21 mouse cellular contexts compared by ENCODE assay signal in genomic region chr9:72157091-72157490, GRCm38 (mm10). TPM values are rescaled to one million over a fixed set of nuclear protein-coding genes. Genes with fewer than 3 reads are reported as not detected.
DNase-seq lines count a peak whose midpoint lies in the region; ATAC-seq lines count a peak whose summit lies in the region.
"Had no signal": no experiment of that assay in that cellular context is flagged by ENCODE, and none has a peak within 500 bp of the region (broad histone marks: within the 10 kb centered on the region; RNA-seq: fewer than 3 reads in every experiment).

No protein-coding gene starts in this region.

- DNase-seq in heart, adult 11 months = peak; percentile 83
- DNase-seq in heart, postnatal 36 days = no peak
- DNase-seq in midbrain, embryonic 11.5 days (ENCODE audit: low spot score, missing footprints) = peak; percentile 54
- DNase-seq in skeletal muscle tissue, adult 2 months (ENCODE audit: low read depth, low spot score) = peak; percentile 6
- no peak for DNase-seq in cerebellum, postnatal 25 days
- DNase-seq: adrenal gland, adult 2 months; adrenal gland, adult 8-10 months; adrenal gland, postnatal 10 days; adrenal gland, postnatal 14 days; adrenal gland, postnatal 25 days; adrenal gland, postnatal 36 days; B cell, adult 2 months; cerebellum, adult 11 months; cerebellum, adult 11-12 months; cerebellum, adult 18-20 months had no signal

- H3K4me2 ChIP-seq in midbrain, embryonic 11.5 days = no peak overlapping the region
- no peak overlapping the region for H3K4me2 ChIP-seq in midbrain, embryonic 13.5 days (replicated peaks)

- H3K9ac ChIP-seq in midbrain, embryonic 11.5 days (ENCODE audit: low read length) = no peak overlapping the region
- H3K9ac ChIP-seq in midbrain, embryonic 13.5 days (replicated peaks) = no peak overlapping the region

- H3K36me3 ChIP-seq in midbrain, embryonic 11.5 days (ENCODE audit: control insufficient read depth, insufficient read depth, low read length) = no peaks in the 10 kb centered on the region
- no peaks in the 10 kb centered on the region for H3K36me3 ChIP-seq in midbrain, embryonic 13.5 days
- H3K36me3 ChIP-seq: G1E had no signal

- 92% methylated on average over 1 of the region's 1 CpGs for WGBS in midbrain, embryonic 11.5 days
- 80% methylated on average over 1 of the region's 1 CpGs for WGBS in midbrain, embryonic 13.5 days

- H3K4me3 ChIP-seq in midbrain, embryonic 11.5 days (ENCODE audit: low read depth, low read length) = no peak overlapping the region
- H3K4me3 ChIP-seq in midbrain, embryonic 13.5 days (replicated peaks) = no peak overlapping the region

- intact Hi-C loops in heart, postnatal 36 days (cut with DNase I) = no loop called here

- H3K4me1 ChIP-seq in midbrain, embryonic 11.5 days (ENCODE audit: control insufficient read depth, insufficient read depth, low read length) = peaks cover 5% of the 10 kb centered on the region
- peaks cover 15% of the 10 kb centered on the region for H3K4me1 ChIP-seq in midbrain, embryonic 13.5 days (replicated peaks)

- no peak overlapping the region for H3K27ac ChIP-seq in midbrain, embryonic 11.5 days (ENCODE audit: low read depth, low read length)
- H3K27ac ChIP-seq in midbrain, embryonic 13.5 days = no peak overlapping the region

- H3K27me3 ChIP-seq in midbrain, embryonic 11.5 days (ENCODE audit: control insufficient read depth, insufficient read depth, low read length) = no peaks in the 10 kb centered on the region
- H3K27me3 ChIP-seq in midbrain, embryonic 13.5 days = peaks cover 3% of the 10 kb centered on the region; the same call in 1 of the 2 replicates
- H3K27me3 ChIP-seq: CH12.LX, Patski had no signal

- ATAC-seq in midbrain, embryonic 11.5 days (ENCODE audit: low FRiP score) = no peak
- ATAC-seq in midbrain, embryonic 13.5 days = no peak
- ATAC-seq: activated CD4-positive, CD25-positive, alpha-beta regulatory T cell, adult 4 months; CD4-positive, CD25-positive, alpha-beta regulatory T cell, adult 4 months; Patski had no signal

- no peaks in the 10 kb centered on the region; the same call in 1 of the 2 replicates for H3K9me3 ChIP-seq in midbrain, embryonic 11.5 days (ENCODE audit: control insufficient read depth, low read length)
- no peaks in the 10 kb centered on the region for H3K9me3 ChIP-seq in midbrain, embryonic 13.5 days
- H3K9me3 ChIP-seq: G1E had no signal

RNA-seq across cellular contexts. Expression of gene Tcf12, which starts 45.4 kb away (rescaled TPM):
- total RNA-seq in heart, postnatal 36 days (2021) = 10 to 100 TPM; 29.7 to 39.4 TPM
- polyA plus RNA-seq in midbrain, embryonic 11.5 days (2014; fragmentation: Nextera tagmentation; extraction: Ambion mirVana) = 211 and 233 TPM in 2 replicates
- 116 and 140 TPM in 2 replicates for polyA plus RNA-seq in midbrain, embryonic 13.5 days (2015; fragmentation: Nextera tagmentation; extraction: Ambion mirVana)

Comparison
In these comparisons a context has a peak if more than half of its experiments do, and no peak if none do; other contexts are left out.
1. DNase-seq: peak in heart, adult 11 months (single experiment), midbrain, embryonic 11.5 days (single experiment) and skeletal muscle tissue, adult 2 months (single experiment); none in heart, postnatal 36 days (0 of 2) and cerebellum, postnatal 25 days (0 of 2).